Mouse (Mus musculus) gonadal fat pad, adult 2 months (tissue): ENCODE data around the gene Drd4. TPM values are rescaled to one million over a fixed set of nuclear protein-coding genes. Genes with fewer than 3 reads are reported as not detected.

Experiments used
- DNase-seq: peaks from one replicate; pipeline ENCODE4 v3.0.0-alpha.2; 2012; ENCODE audit warnings: low read depth
- polyA plus RNA-seq: library from polyadenylated mRNA; depleted of rRNA; stranded (reverse); fragments of >200 nt; gene quantifications from 2 replicates; pipeline ENCODE4 v1.2.3, GENCODE M21; 2012; rRNA removed

The Drd4 gene
- polyA plus RNA-seq, 1 experiment: 3.9 TPM

DNA sequence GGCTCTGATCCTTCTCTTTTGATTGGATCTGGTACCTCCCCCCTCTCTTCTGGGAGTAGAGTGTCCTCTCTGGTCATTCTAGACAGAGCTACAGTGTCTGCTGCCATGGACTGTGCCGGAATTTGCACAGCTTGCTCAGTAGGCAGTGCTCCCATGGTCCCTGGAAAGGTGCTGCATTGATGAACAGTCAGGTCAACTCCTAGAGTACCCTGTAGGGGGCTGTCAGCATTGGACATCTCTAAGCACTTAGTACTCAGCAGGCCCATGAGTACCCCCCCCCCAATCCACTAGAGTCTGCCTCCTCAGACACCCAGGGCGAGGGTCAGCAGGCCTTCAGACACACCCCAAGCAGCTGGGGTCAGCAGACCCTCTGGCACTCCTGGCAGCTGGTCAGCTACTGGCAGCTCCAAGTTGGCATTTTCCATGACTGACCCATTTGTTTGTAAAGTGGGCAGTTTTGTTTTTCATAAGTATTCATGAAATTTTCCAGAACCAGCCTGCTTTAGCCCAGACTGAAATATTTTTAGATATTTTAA, 43.3 kb downstream of the Drd4 start:
- DNase-seq: no peak

- DNase-seq: no peak
Observed at GRCm38 (mm10) chr7:141335682-141336081, 43.9 kb downstream of the Drd4 start.

DNA sequence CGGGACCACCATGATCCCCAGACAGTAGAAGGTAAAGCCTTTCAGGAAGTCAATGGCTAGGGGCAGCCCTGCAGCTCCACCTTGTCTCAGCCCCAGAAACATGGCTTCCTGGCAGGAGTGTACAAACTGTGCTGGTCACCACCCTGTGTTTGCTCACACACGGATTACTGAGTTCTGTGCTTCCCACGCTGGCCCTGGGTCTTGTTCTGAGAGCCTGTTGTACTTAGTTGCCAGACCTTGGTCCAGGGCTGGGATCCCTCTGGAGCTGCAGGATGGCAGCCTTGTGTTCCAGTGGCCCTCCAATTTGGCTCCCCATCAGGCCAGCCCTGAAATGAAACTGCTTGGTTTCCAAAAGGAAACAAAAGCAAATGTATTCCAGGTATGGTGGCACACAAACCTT, 44.5 kb downstream of the Drd4 start:
- DNase-seq: no peak

DNA sequence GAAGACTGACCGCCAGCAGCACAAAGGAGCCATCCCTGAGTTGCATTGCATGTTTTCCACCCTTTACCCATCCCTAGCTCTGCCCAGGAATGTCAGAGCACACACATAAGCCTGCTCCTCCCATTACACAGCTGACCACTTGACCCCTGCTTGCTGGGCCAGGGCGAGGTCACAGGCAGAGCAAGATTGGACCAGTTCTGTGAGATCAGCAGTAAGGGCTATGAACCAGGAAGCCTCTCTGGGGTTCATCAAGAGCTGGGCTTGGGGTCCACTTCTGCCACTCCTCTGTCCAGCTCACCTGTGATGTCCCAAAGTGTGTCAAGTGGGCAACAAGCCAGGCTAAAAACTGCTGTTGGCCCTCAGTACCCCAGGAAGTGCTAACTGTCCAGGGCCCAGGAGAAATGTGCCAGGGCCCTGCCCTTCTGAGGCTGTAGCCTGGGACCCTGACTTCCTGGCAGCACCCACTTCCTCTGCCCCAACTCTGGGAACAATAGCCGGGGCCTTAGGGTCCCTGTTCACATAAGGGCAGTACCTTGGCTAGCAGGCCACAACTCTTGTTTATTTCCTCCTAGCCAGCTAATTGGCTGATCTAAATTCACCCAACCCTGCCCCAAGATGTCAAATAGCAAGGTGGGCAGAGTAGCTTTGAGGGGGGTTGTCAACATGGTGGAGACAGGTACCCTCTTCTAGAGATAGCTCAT, 46.1 kb downstream of the Drd4 start:
- DNase-seq: no peak

GRCm38 (mm10) chr7:141338576-141339131, 46.8 kb downstream of the Drd4 start, which contains the start of gene Eps8l2:
Eps8l2 (plus strand) TSS chr7:141338880.
- DNase-seq: no peak

DNA sequence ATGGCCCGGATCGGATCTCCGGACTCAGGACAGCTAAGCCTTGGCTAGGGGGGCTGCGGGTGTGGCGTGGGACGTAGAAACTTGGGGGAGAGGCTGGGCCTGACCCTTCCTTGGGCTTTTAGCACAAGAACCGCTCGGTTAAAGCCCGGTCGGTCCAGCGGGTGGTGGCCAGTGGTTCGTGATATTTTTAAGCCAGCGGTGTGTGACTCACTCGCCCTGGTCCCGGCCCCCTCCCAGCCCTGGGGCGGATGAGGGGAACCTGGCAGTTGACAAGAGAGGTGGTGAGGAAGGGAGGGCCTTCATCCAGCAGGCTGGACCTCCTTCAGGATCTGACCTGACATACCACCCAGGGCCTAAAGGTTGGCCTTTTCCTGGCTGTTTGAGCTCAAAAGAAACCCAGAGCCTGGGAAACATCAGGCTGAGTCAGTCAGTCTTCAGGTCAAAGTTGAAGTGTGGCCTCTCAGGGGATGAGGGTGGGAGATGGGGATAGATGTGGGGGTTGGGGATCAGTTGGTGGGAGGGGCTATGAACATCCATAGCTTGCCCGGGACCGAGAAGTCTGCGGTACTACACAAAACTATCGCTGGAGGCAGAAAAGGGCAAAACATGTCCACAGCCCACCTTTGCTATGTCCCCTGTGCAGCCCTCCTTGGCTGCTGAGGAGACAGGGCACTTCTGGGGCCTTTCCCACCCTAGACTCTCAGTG, 47.6 kb downstream of the Drd4 start:
- no peak for DNase-seq

GRCm38 (mm10) chr7:141340023-141340422, 48.2 kb downstream of the Drd4 start:
- no peak for DNase-seq

DNA sequence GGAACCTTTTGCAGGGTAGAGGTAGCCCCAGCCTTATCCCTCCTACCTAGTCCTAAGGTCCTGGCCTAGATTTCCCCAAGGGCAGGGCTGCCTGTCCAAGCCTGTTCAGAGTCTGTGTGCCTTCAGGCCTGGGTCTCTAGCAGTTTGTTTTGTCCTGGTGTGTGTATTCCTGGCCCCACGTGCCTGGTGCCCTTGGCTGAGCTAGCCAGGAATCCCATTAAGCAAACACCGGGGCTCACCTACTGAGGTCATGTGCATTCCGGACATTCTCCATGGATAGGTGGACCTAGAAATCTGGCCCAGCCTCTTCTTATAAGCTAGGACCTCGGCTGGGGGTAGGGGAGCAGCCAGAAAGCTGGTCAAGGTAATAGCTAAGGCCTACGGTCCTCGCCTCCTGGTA, 48.7 kb downstream of the Drd4 start:
- DNase-seq: no peak

DNA sequence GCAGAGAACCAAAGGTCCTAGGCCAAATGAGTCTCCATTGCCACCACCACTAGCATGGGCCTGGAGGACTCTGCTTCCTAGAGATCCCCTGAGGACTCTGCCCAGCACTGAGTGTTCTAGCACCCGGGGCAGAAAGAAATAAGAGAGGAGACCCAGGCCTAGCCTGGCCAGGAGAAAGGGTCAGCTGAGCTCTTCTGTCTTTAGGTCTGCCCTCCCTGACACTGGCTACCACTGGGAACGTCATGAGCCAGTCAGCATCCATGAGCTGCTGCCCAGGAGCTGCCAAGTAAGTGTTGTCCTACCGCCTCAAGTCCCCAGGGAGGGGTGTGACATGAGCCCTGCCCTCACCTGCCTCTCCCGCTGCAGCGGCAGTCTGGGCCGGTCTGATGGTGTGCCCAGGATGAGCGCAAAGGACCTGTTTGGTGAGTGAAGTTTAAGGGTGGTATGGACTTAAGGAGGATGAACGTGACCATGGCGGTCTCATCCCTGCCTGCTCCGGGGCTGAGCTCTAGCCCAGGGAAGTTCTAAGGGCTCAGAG, 50.0 kb downstream of the Drd4 start:
- no peak for DNase-seq

GRCm38 (mm10) chr7:141343230-141343629, 51.4 kb downstream of the Drd4 start:
- DNase-seq: no peak

DNA sequence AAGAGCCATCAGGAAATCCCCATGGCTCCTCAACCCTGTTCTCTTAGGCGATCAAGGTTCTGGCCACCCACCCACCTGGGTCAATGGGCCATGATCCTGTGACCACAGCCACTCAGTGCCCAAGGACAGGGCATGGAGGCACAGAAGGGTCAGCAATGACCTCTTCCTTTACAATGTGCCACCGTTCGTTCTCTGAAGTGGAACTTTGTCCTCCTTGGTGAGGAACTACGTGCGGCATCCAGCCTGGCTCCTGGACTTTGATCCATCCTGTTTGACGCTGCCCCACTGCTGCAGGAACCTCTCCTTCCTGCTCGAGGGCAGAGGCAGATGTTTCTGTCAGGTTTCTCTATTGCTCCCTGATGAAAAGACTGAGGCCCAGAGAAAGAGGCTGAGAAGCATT, 51.9 kb downstream of the Drd4 start:
- no peak for DNase-seq

GRCm38 (mm10) chr7:141344787-141345186, 53.0 kb downstream of the Drd4 start:
- no peak for DNase-seq

Other genes starting within 250 kb of the Drd4 start
- 7.7 and 8.9 TPM in 2 replicates for gene B4galnt4, start 230.9 kb upstream of the Drd4 start, polyA plus RNA-seq
- gene Pkp3, start 213.8 kb upstream of the Drd4 start, polyA plus RNA-seq: 21.5 and 23.5 TPM in 2 replicates
- 22.0 and 23.1 TPM in 2 replicates for gene Sigirr, start 191.4 kb upstream of the Drd4 start, polyA plus RNA-seq
- 4.1 TPM in 2 replicates for gene Ano9, start 174.2 kb upstream of the Drd4 start, polyA plus RNA-seq
- 42.3 and 42.8 TPM in 2 replicates for gene Ptdss2, start 169.6 kb upstream of the Drd4 start, polyA plus RNA-seq
- 227 and 260 TPM in 2 replicates for gene Rnh1, start 119.1 kb upstream of the Drd4 start, polyA plus RNA-seq
- gene Hras, start 98.0 kb upstream of the Drd4 start, polyA plus RNA-seq: 78.5 and 89.2 TPM in 2 replicates
- 12.7 and 12.9 TPM in 2 replicates for gene Lrrc56, start 97.8 kb upstream of the Drd4 start, polyA plus RNA-seq
- 13.0 and 13.1 TPM in 2 replicates for gene Lmntd2, start 77.9 kb upstream of the Drd4 start, polyA plus RNA-seq
- 60.9 and 68.6 TPM in 2 replicates for gene Rassf7, start 76.1 kb upstream of the Drd4 start, polyA plus RNA-seq
- 22.7 and 40.8 TPM in 2 replicates for gene Phrf1, start 63.2 kb upstream of the Drd4 start, polyA plus RNA-seq
- gene Irf7, start 25.5 kb upstream of the Drd4 start, polyA plus RNA-seq: 53.6 and 59.7 TPM in 2 replicates
- gene Cdhr5, start 15.2 kb upstream of the Drd4 start, polyA plus RNA-seq: 3.1 and 16.2 TPM in 2 replicates
- gene Sct, start 12.9 kb upstream of the Drd4 start, polyA plus RNA-seq: 5.1 and 8.1 TPM in 2 replicates
- 18.7 and 18.9 TPM in 2 replicates for gene Deaf1, start 35.7 kb downstream of the Drd4 start, polyA plus RNA-seq
- 48.1 and 48.9 TPM in 2 replicates for gene Tmem80, start 35.7 kb downstream of the Drd4 start, polyA plus RNA-seq
- 21.5 and 22.3 TPM in 2 replicates for gene Eps8l2, start 46.9 kb downstream of the Drd4 start, polyA plus RNA-seq
- 324 and 438 TPM in 2 replicates for gene Taldo1, start 100.2 kb downstream of the Drd4 start, polyA plus RNA-seq
- gene Gatd1, start 122.1 kb downstream of the Drd4 start, polyA plus RNA-seq: 103 and 109 TPM in 2 replicates
- gene Cend1, start 137.5 kb downstream of the Drd4 start, polyA plus RNA-seq: 0.36 and 0.53 TPM in 2 replicates
- 120 TPM in 2 replicates for gene Slc25a22, start 145.9 kb downstream of the Drd4 start, polyA plus RNA-seq
- gene Pidd1, start 152.0 kb downstream of the Drd4 start, polyA plus RNA-seq: 10.3 and 12.3 TPM in 2 replicates
- gene Rplp2, start 155.4 kb downstream of the Drd4 start, polyA plus RNA-seq: 599 and 692 TPM in 2 replicates
- gene Pnpla2, start 163.2 kb downstream of the Drd4 start, polyA plus RNA-seq: 1,065 and 1,157 TPM in 2 replicates
- 42.8 and 51.2 TPM in 2 replicates for gene Cracr2b, start 169.1 kb downstream of the Drd4 start, polyA plus RNA-seq
- gene Cd151, start 175.4 kb downstream of the Drd4 start, polyA plus RNA-seq: 670 and 894 TPM in 2 replicates
- gene Polr2l, start 183.1 kb downstream of the Drd4 start, polyA plus RNA-seq: 75.7 and 82.9 TPM in 2 replicates
- 100 and 130 TPM in 2 replicates for gene Tspan4, start 183.2 kb downstream of the Drd4 start, polyA plus RNA-seq
- gene Chid1, start 247.9 kb downstream of the Drd4 start, polyA plus RNA-seq: 61.9 and 69.0 TPM in 2 replicates